Mouse (Mus musculus) kidney, postnatal 14 days (tissue): ENCODE results near the gene Gm20708.

ENCODE experiments used
- DNase-seq: peaks from one replicate; pipeline ENCODE4 v3.0.0; 2022; ENCODE audit warnings: mixed read lengths

Gm20708 gene

DNA sequence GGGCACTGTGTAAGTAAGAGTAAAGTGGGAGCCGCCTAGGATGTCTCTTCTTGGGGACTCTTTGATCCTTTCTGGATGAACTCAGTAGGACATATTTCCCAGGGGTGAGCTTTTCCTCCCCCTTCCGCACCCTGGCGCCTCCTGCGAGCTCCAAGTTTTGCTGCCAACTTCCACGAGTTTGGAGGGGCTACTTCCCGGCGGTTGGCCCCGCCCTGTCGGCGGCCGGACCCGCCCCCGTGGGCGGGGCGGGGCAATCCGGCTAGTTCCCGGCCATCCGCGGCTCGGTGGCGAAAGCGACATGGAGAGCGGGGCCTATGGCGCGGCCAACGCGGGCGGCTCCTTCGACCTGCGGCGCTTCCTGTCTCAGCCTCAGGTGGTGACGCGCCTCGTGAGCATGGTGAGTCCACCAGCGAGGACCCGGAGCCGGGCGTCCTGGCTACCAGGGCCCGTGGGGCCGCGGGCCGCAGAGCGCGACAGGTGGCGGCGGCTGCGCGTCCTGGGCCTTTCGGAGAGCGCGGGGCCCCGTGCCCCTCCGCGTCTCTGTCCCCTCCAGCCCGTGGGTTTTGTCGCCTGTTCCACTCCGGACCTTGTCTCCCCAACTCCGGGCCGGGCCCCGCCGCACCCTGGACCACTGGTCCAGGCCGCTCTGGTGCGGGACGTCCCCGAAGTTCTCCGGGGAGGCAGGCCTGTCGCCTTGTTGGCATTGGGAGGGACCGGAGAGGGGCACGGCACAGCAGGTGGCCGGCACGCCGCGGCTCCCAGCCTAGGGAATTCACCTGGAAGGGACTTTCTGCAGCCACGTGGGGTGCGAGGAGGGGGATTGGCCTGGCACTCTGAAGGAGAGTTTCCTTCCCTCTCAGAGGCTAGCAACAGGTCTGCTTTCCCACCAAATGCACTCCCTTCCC is at the start of gene Gm20708, which contains the start of gene Syngr2:
Gene Gm20708, plus strand, starts transcription at position 262 of the 905 bp plus-strand sequence.
Gene Syngr2, plus strand, starts transcription at position 262 of the 905 bp plus-strand sequence.
- peak; percentile 89 for DNase-seq

DNA sequence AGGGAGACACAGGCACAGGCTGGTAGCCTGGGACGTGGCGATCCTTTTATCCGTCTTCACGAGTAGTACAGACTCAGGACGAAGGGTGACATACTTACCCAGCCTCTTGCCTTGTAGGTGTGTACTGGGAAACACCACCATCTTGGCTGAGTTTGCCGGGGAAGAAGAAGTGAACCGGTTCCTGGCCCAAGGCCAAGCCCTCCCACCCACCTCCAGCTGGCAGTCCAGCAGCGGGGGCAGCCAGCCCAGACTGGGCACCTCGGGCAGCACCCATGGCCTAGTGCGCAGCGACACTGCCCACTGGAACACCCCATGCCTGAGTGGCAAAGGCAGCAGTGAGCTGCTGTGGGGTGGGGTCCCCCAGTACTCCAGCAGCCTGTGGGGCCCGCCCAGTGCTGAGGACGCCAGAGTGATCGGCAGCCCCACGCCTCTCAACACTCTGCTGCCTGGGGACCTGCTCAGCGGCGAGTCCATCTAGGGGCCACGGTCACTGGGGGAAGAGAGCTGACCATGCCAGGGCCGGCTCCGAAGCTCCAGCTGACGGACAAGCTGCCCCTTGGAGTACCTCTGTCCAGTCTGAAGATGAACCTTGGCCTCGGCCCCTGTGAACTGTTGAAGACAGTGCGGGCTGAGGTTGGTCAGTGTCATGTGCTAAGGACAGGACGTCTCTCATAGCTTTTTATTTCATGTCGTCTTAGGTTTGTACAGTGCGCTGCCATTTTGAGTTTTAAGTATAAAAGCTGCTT is 48.9 kb upstream of the Gm20708 start:
- DNase-seq = peak; percentile 59

DNA sequence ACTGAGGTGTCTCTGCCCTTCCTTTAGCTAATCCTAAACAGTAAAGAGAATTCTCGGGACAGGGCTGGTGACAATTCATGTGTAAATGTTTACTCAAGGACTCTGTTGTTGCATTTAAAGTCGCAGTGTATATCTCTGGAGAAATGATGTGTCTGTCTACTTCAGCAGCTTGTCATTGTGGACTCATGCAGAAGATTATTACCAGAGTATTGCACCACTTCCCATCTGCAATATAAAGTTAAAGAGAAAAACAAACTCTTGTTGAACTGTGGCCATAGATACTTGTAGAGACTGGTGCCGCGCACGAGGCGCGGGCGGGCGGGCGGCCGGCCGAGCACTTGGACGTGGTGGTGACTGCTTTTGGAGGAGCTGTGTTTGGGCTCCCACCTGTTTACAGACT is 47.7 kb upstream of the Gm20708 start:
- no peak for DNase-seq

- DNase-seq = no peak
Observed at GRCm38 (mm10) chr11:117762246-117762645, 47.2 kb upstream of the Gm20708 start.

DNA sequence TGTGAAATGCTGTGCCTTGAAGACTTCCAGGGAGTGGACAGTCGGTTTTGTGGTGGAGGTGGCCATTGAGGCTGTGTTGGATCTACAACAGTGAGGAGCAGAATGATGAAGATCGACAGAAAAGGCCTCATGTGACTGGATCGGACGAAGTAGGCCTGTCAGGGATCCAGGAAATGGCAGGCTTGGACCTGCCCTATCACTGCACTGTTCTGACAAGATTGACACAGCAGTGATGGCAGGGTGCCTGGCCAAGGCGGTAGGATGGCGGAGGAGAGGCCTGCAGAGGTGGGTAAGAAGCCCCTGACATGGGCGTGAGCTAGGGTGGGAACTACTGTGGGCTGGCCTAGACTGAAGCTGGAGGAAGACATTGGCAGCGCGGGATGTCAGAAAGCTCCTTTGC is 45.1 kb upstream of the Gm20708 start:
- DNase-seq = no peak

DNA sequence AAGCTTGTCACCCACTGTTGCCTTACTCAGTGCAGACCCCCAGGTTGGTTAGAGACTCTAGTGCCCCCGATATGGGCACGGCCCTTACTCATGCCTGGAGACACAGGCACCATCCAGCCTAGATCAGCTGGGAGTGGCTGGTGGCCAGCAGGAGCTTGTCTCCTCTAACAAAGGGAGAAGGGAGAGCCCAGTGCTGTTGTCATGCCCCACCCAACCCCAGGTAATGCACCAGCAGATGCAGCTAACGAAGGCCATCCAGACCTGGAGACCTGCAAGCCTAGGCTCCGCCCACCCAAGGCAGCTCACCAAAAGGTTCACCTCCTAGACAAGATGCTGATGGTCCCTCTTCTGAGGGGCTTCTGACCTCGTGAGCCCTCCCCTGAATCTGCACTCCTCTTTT is 44.1 kb upstream of the Gm20708 start:
- no peak for DNase-seq

GRCm38 (mm10) chr11:117766275-117766674 is 43.2 kb upstream of the Gm20708 start:
- DNase-seq = no peak

GRCm38 (mm10) chr11:117768725-117769682 is 40.5 kb upstream of the Gm20708 start:
- DNase-seq = peak; percentile 48

DNA sequence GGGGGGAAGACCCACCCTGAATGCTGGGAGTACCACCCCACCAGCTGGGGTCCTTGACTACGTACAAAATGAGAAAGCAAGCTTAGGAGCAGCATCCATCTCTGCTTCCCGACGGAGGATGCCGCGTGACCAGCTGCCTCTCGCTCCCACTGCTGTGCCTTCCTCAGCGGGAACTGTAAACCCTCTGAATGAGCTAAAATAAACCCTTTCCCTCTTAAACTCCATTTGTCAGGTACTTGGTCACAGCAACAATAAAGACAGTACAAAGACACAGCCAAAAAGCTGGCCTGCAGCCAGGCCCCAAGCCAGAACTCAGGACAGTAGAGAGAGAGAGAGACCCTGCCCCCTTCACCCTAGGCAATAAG is 39.8 kb upstream of the Gm20708 start:
- DNase-seq = no peak

GRCm38 (mm10) chr11:117770407-117770806 is 39.1 kb upstream of the Gm20708 start:
- no peak for DNase-seq

GRCm38 (mm10) chr11:117772352-117772751 is 37.1 kb upstream of the Gm20708 start:
- no peak for DNase-seq

DNA sequence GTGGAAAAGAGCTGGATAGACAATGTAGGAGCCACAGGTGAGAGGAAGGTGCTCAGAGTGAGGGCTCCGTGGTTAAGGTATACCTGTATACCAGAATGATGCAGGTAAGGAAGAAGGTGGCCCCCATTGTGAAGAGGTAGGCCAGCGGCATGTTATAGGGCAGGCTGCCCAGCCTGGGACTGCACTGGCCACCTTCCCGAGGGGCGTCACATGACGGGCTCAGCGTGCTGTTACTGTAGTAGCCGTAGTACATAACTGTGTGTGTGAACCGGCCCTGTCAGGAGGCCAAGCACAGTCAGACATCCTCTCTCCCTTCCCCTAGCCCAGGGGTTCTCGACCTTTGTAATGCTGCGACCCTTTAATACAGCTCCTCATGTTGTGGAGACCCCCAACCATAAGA is 34.5 kb upstream of the Gm20708 start:
- no peak for DNase-seq

DNA sequence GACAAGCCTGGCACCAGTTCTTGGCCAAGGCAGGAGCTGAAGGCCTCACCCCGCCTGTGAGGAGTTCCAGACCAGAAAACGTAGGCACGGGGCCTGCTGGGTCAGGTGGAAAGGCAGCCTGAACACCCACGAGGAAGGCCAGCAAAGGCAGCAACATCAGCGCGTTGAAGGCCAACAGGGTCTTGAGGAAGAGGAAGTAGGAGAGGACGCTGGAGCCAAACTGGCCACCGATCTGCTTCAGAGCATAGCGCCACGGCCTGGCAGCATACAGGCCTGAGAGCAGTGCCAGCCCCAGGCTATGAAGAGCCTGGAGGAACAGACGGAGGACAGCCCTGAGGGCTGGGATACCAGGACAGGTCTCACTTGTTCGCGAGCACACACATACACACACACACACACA is 33.9 kb upstream of the Gm20708 start:
- no peak for DNase-seq

DNA sequence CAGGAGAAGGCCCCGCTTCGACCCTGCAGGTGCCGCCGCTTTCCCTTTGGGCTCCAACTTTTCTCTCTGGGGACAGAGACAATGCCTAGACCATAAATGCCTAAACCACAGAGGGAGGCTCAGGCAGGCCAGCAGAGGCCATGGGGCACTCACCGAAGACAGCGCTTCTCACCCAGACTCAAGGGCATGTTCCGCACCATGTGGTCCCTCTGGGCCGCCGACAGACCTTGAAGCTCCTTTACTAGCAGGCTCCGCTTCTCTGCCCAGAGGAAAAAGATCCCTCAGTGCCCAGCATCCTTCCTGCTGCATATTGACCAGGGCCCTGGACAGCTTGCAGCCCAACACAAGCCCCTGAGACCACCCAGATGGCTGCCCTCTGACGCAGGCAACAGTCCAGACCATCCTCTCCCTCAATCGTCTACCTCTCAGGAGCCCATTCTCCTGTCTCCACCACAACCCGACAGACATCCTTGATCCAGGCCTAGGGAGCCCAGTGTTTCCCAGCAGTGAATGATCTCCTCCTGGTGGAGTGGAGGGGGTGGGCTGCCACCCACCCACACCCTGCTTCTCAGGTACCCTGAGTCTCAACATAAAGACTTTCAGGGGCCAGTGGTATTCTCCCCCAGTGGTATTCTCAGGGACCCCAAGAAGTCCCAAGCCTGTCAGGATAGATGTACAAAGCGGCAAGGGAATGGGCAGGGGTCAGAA is 33.2 kb upstream of the Gm20708 start:
- DNase-seq = no peak

- no peak for DNase-seq
Observed at GRCm38 (mm10) chr11:117777111-117777510, 32.4 kb upstream of the Gm20708 start.

- DNase-seq = peak; percentile 60
Observed at GRCm38 (mm10) chr11:117778031-117778430, 31.4 kb upstream of the Gm20708 start.

DNA sequence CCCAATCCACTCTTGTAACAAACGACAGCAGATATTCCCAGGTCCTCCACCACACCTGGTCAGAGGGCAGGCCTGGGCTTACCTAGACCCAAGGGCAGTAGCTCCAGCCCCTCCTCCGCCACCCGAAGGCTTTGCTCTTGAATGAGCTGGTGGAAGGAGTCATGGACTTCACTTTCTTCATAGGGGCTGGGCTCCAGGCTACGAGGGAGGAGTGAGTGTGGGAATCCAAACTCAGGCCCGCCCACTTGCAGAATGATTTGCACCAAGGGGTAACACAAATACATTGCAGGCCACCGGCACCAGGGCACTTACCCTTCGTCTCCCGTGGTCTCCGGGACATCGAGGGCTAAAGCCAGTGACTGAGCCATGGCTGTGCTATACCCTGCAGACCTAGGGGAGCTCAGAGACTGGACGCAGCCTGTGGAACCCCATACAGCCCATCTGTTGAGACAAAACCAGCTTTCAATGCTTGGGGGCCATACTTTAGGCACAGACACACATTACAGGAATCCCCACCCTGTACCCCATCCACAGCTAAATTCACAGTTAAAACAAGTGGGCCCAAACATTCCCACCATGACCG is 30.5 kb upstream of the Gm20708 start:
- peak; percentile 61 for DNase-seq

DNA sequence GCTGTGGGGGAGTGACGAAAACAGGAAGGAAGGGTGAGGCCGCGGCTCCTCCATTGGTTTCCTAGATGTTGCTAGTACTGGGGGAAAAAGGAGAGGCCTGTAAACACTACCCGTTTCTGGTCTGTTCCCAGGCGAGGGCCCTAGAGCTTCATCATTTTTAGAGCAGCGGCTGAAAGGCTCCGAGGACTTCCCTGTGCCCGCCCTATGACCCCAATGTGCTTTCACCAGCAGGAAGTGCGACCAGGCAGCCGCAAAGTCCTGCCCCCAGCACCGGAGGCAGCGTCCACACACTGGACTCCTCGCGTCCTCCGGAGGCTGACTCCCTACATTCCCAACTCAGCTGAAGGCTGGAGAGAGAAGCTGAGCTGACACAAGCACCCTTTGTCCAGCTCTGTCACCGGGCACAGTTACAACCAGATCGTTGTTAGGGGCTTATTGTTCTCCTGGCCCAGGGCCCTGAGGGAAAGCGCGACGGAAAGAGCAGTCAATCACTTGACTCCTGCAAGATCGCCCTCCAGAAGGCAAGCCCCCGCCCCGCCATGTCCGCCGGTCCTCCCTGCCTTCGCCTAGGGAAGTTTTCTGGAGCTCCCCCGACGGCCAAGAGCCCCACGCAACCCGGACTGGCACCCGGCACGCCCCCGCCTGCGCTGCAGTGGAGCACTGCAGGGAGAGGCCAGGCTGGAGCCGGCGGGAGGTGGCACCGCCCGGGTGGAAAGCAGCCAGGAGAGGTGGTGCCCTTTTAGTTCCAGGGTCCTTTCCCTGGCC is 29.9 kb upstream of the Gm20708 start:
- peak; percentile 89 for DNase-seq

DNA sequence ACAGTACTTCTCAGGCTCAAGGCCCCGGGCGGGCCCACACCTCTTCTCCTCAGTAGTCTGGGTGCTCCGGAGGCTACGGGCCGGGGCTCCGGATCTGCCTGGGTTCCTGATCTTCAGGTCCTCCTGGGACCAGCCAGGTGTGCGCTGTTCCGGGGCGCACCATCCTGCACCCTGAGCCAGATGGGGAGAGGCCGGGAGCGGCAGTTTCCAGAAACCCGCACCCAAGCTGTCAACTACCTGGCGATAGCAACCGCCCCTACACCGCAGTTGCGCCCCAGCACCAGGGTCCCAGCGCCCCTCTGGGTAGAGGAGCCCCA is 29.3 kb upstream of the Gm20708 start:
- DNase-seq = no peak

GRCm38 (mm10) chr11:117780582-117781111 is 28.8 kb upstream of the Gm20708 start:
- peak; percentile 95 for DNase-seq
